Mouse (Mus musculus) erythroblast, embryonic 14.5 days (primary cell): Measurements from ENCODE around the gene Tmem59l. TPM values are rescaled to one million over a fixed set of nuclear protein-coding genes. Genes with fewer than 3 reads are reported as not detected.
"Not testable (repeated sequence)": the region's sequence is repeated elsewhere in the genome, so short reads cannot be mapped to it uniquely, and the experiment has no call there.

Source experiments
- H3K27me3 ChIP-seq: 2 replicates; pipeline ENCODE4 v1.6.1; 2012; ENCODE audit warnings: inconsistent platforms; ENCODE audit not compliant: control insufficient read depth
- H3K36me3 ChIP-seq: 2 replicates; pipeline ENCODE4 v1.6.1; 2012; ENCODE audit warnings: mild to moderate bottlenecking, inconsistent platforms; ENCODE audit not compliant: control insufficient read depth
- H3K4me1 ChIP-seq: 2 replicates; pipeline ENCODE4 v1.6.1; 2012; ENCODE audit warnings: inconsistent platforms; ENCODE audit not compliant: control insufficient read depth
- H3K4me3 ChIP-seq: replicated peaks from 2 replicates; pipeline ENCODE3; 2012; ENCODE audit warnings: moderate library complexity, mild to moderate bottlenecking, inconsistent platforms
- H3K9me3 ChIP-seq: 2 replicates; pipeline ENCODE4 v1.6.1; 2012; ENCODE audit warnings: low read length, inconsistent platforms, mixed read lengths; ENCODE audit not compliant: control insufficient read depth
- GATA1 ChIP-seq: IDR thresholded peaks from 2 replicates; pipeline ENCODE4 v1.6.1; 2012; ENCODE audit warnings: low read length, inconsistent platforms, mixed read lengths
- TAL1 ChIP-seq: IDR thresholded peaks from 3 replicates; pipeline ENCODE4 v1.6.1; 2012; ENCODE audit warnings: low read length, inconsistent platforms, mixed read lengths
- polyA plus RNA-seq: library from polyadenylated mRNA; stranded (reverse); fragments of >175 nt; gene quantifications from 2 replicates; pipeline ENCODE4 v1.2.3, GENCODE M21; 2012

Tmem59l gene
- polyA plus RNA-seq, 1 experiment = not detected

- H3K4me3 ChIP-seq = peak overlapping the region; percentile 77
- H3K9me3 ChIP-seq = no peaks in the 10 kb centered on the region
- H3K36me3 ChIP-seq = peaks cover 31% of the 10 kb centered on the region
- H3K4me1 ChIP-seq = peaks cover 67% of the 10 kb centered on the region
- no peaks in the 10 kb centered on the region for H3K27me3 ChIP-seq
- TF ChIP-seq TAL1 (no peak), GATA1 (no peak)
Measured at GRCm38 (mm10) chr8:70527111-70527511, 40.0 kb upstream of the Tmem59l start.

GRCm38 (mm10) chr8:70522592-70523403 is 35.6 kb upstream of the Tmem59l start:
- Histone ChIP-seq H3K27me3 (no peaks in the 10 kb centered on the region), H3K36me3 (peaks cover 26% of the 10 kb centered on the region), H3K4me3 (peak overlapping the region; percentile 93), H3K4me1 (peaks cover 54% of the 10 kb centered on the region), H3K9me3 (no peaks in the 10 kb centered on the region)
- TF ChIP-seq TAL1 (no peak), GATA1 (no peak)

DNA sequence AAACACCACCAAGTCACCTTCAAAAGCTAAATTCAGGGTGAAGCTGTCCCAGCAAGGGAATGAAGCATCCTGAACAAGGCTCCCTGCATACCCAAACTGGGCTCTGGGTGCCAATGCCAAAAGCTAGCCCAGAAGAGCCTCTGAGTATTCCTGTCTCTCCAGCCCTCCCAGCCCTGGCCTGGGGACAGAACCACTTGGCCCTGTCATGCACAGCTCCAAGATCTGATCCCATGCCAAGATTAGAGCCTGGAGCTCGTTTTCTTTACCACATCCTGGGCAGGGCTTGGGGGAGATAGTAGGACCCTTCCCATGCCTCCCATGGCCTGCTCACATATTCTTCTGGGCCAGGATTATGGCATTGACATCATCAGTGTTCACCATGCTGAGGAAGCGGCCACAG is 32.4 kb upstream of the Tmem59l start:
- no peak overlapping the region for H3K4me3 ChIP-seq
- peaks cover 47% of the 10 kb centered on the region for H3K4me1 ChIP-seq
- no peak for TF ChIP-seq TAL1
- TF ChIP-seq GATA1 = no peak
- no peaks in the 10 kb centered on the region for H3K27me3 ChIP-seq
- peaks cover 51% of the 10 kb centered on the region for H3K36me3 ChIP-seq
- no peaks in the 10 kb centered on the region for H3K9me3 ChIP-seq

DNA sequence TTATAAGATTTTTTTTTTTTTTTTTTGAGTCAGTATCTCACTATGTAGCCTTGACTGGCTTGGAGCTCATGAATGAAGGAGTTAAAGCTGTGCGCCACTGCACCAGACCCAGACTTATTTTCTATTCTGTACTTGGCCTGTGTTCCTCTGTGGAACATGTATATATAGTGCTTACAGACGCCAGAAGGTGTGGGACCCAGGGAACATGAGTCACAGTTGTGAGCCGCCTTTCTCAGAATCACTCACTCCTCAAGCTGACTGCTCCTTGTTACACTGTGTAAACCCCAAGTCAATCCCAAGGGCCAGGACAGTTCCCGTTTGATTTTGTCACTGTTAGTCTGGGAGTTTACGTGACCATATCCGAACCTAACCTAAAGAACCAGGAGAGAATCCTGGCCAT is 31.9 kb upstream of the Tmem59l start:
- Histone ChIP-seq H3K4me1 (peaks cover 51% of the 10 kb centered on the region), H3K9me3 (no peaks in the 10 kb centered on the region), H3K27me3 (no peaks in the 10 kb centered on the region), H3K4me3 (no peak overlapping the region), H3K36me3 (peaks cover 57% of the 10 kb centered on the region)
- TF ChIP-seq GATA1 = no peak
- TF ChIP-seq TAL1 = no peak

GRCm38 (mm10) chr8:70517940-70518643 is 30.9 kb upstream of the Tmem59l start:
- H3K9me3 ChIP-seq = no peaks in the 10 kb centered on the region
- H3K27me3 ChIP-seq = no peaks in the 10 kb centered on the region
- H3K4me1 ChIP-seq = peaks cover 52% of the 10 kb centered on the region
- H3K36me3 ChIP-seq = peaks cover 66% of the 10 kb centered on the region
- H3K4me3 ChIP-seq = no peak overlapping the region
- TF ChIP-seq TAL1 = no peak
- no peak for TF ChIP-seq GATA1

GRCm38 (mm10) chr8:70513441-70513840 is 26.3 kb upstream of the Tmem59l start:
- peaks cover 74% of the 10 kb centered on the region for H3K36me3 ChIP-seq
- TF ChIP-seq TAL1 (no peak), GATA1 (no peak)
- H3K4me1 ChIP-seq = peaks cover 62% of the 10 kb centered on the region

DNA sequence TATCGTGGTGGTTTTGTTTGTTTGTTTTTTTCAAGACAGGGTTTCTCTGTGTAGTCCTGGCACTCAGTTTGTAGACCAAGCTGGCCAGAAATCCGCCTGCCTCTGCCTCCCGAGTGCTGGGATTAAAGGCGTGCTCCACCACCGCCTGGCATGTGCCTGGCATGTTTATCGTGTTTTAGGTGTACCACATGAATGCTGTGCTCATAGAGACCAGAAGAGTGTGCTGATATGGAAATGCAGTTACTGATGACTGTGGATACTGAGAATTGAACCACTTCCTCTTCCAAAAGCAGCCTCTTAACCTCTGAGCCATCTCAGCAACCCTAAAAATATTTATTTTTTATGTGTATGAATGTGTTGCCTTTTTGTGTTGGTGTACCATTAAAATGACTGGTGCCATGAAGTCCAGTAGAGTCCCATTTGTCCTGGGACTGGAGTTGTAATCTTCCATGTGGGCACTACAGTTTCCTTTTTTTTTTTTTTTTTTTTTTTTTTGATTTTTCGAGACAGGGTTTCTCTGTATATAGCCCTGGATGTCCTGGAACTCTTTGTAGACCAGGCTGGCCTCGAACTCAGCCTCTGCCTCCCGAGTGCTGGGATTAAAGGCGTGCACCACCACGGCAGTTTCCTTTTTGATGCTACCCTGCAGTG is 25.2 kb upstream of the Tmem59l start:
- TF ChIP-seq GATA1 = no peak
- 0 out of 3 replicates have a peak, but pooled peaks have one; percentile 3 for TF ChIP-seq TAL1

More at GRCm38 (mm10) chr8:70513441-70513840, 26.3 kb upstream of the Tmem59l start:
- Histone ChIP-seq H3K4me3 (no peak overlapping the region), H3K9me3 (no peaks in the 10 kb centered on the region), H3K27me3 (no peaks in the 10 kb centered on the region)

GRCm38 (mm10) chr8:70511770-70512169 is 24.6 kb upstream of the Tmem59l start:
- Histone ChIP-seq H3K4me3 (peak overlapping the region; percentile 93), H3K4me1 (peaks cover 62% of the 10 kb centered on the region), H3K9me3 (no peaks in the 10 kb centered on the region), H3K36me3 (peaks cover 79% of the 10 kb centered on the region), H3K27me3 (no peaks in the 10 kb centered on the region)
- TF ChIP-seq TAL1 (no peak), GATA1 (no peak)

More for the DNA sequence above, 25.2 kb upstream of the Tmem59l start:
- Histone ChIP-seq H3K9me3 (no peaks in the 10 kb centered on the region), H3K27me3 (no peaks in the 10 kb centered on the region), H3K4me3 (peak overlapping the region; percentile 93), H3K36me3 (peaks cover 75% of the 10 kb centered on the region), H3K4me1 (peaks cover 60% of the 10 kb centered on the region)

DNA sequence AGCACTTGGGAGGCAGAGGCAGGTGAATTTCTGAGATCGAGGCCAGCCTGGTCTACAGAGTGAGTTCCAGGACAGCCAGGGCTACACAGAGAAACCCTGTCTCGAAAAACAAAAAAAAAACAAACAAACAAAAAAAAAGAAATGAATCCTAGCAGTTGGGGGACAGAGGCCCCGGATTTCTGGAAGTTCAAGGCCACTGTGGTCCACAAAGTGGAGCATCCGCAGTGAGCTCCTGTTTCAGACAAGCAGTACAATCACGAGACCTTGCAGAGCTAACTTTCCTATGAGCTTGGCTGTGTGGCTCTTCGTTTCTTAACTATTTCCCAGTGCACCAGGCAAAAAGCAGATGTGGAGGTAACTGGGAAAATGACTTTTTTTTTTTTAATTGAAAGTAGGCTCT is 24.0 kb upstream of the Tmem59l start:
- H3K27me3 ChIP-seq, H3K9me3 ChIP-seq: not testable (repeated sequence)
- H3K36me3 ChIP-seq = peaks cover 73% of the 10 kb centered on the region
- peaks cover 63% of the 10 kb centered on the region for H3K4me1 ChIP-seq
- peak overlapping the region; percentile 93 for H3K4me3 ChIP-seq
